Mouse (Mus musculus) limb, embryonic 14.5 days (tissue): ENCODE measurements around the gene Krt23. TPM values are rescaled to one million over a fixed set of nuclear protein-coding genes. Genes with fewer than 3 reads are reported as not detected.

Experiments used
- ATAC-seq: fragments of 200-750 bp; cut with Nextera tagmentation; 2 replicates; pipeline ENCODE4 v1.8.0; 2017; ENCODE audit warnings: low read depth, moderate number of reproducible peaks, moderate TSS enrichment; ENCODE audit not compliant: low FRiP score
- DNase-seq: peaks from one replicate; pipeline ENCODE4 v3.0.0-alpha.2; 2015; ENCODE audit warnings: low spot score
- H3K27ac ChIP-seq: fragments of 300-500 bp; sonication (generic); replicated peaks from 2 replicates; pipeline ENCODE4 v1.5.1; 2014; ENCODE audit warnings: low read depth, mild to moderate bottlenecking, low read length, moderate library complexity, mixed read lengths
- H3K27me3 ChIP-seq: fragments of 300-500 bp; sonication (generic); 2 replicates; pipeline ENCODE4 v1.6.1; 2014; ENCODE audit warnings: low read length, mixed read lengths; ENCODE audit not compliant: control insufficient read depth, insufficient read depth
- H3K36me3 ChIP-seq: fragments of 300-500 bp; sonication (generic); 2 replicates; pipeline ENCODE4 v1.6.1; 2014; ENCODE audit warnings: mild to moderate bottlenecking, low read length, moderate library complexity, mixed read lengths; ENCODE audit not compliant: control insufficient read depth, insufficient read depth
- H3K4me1 ChIP-seq: fragments of 300-500 bp; sonication (generic); 2 replicates; pipeline ENCODE4 v1.6.1; 2014; ENCODE audit warnings: antibody characterized with exemption, low read length, mixed read lengths; ENCODE audit not compliant: control insufficient read depth, insufficient read depth
- H3K4me2 ChIP-seq: fragments of 300-500 bp; sonication (generic); replicated peaks from 2 replicates; pipeline ENCODE4 v1.6.1; 2014; ENCODE audit warnings: low read depth, mild to moderate bottlenecking, low read length, moderate library complexity; ENCODE audit not compliant: severe bottlenecking
- H3K4me3 ChIP-seq: fragments of 300-500 bp; sonication (generic); replicated peaks from 2 replicates; pipeline ENCODE4 v1.5.1; 2014; ENCODE audit warnings: low read length
- H3K9ac ChIP-seq: fragments of 300-500 bp; sonication (generic); 2 replicates; pipeline ENCODE4 v1.6.1; 2014; ENCODE audit warnings: mild to moderate bottlenecking, low read depth, low read length, moderate library complexity; ENCODE audit not compliant: severe bottlenecking
- H3K9me3 ChIP-seq: fragments of 300-500 bp; sonication (generic); 2 replicates; pipeline ENCODE4 v1.6.1; 2016; ENCODE audit warnings: low read length; ENCODE audit not compliant: control insufficient read depth
- POLR2A ChIP-seq: fragments of 200-500 bp; IDR thresholded peaks from 2 replicates; pipeline ENCODE4 v1.8.0; 2012; ENCODE audit warnings: inconsistent platforms, mild to moderate bottlenecking, moderate library complexity, borderline replicate concordance; ENCODE audit not compliant: insufficient read depth, insufficient read length; ENCODE audit errors: extremely low read depth
- WGBS: fragments of 180-500 bp; shearing (Covaris S2); extraction: QIAGEN DNeasy Blood & Tissue Kit; methylation state at CpG from one replicate; pipeline ENCODE4 v1.1.7; 2014; 5-methylcytosine and 5-hydroxymethylcytosine counted together
- polyA plus RNA-seq, 2 experiments: library from polyadenylated mRNA; depleted of rRNA in 1 of 2; stranded (reverse) in 1 of 2; unstranded in 1 of 2; fragments of >200 nt; fragmentation: Nextera tagmentation in 1 of 2; extraction: Ambion mirVana in 1 of 2; gene quantifications; 2 replicates each; pipeline versions ENCODE4 v1.2.1 to v1.2.3; 2012 to 2014

Krt23 gene
- polyA plus RNA-seq (2012; rRNA removed) (0.51 and 1.2 TPM in 2 replicates), polyA plus RNA-seq (2014; fragmentation: Nextera tagmentation; extraction: Ambion mirVana) (2.7 and 3.7 TPM in 2 replicates)

DNA sequence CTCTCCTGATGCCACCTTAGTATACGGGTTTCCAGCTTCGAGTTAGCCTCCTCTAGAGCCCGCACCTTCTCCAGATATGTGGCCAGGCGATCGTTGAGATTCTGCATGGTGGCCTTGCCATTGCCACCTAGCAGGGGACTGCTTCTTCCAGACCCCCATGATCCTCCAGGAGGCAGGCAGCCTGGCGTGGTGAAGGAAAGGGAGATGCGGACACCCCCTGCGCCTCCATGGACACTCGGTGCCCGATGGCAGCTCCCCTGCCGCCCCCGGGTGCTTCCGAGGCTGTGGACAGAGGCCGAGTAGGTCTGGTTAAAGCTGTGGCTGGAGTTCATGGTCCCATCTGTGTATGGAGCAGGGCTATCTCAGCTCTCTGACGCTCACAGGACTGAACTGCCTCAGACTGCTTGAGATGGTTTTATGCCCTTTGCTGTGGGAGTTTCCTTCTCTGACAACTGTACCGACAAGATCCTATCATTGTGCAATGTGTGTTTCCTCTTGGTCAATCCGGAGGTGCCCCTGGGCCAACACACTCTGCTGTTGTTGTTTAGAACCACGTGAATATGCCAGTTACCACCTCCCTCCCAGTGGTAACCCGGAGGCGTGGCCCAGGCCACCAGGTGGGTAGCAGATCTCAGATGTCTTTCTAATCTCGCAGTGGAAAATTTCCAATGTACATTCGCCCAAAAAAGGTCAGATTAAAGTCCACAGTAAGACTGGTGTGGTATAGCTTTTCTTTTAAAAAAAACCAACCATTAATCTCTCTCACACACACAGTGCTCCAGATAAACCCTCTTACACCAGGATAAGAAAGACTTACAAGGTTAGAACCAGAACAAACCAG is at the start of gene Krt23:
Gene Krt23 (minus strand): TSS at position 405 of the 841 bp plus-strand sequence.
- DNase-seq (no peak), ATAC-seq (no peak)
- Histone ChIP-seq H3K27me3 (no peaks in the 10 kb centered on the region), H3K9ac (no peak within 1 kb of the TSS), H3K4me1 (no peaks in the 10 kb centered on the region; the same call in 1 of the 2 replicates), H3K27ac (no peak within 1 kb of the TSS), H3K4me2 (no peak within 1 kb of the TSS), H3K4me3 (no peak within 1 kb of the TSS), H3K36me3 (no peaks in the 10 kb centered on the region), H3K9me3 (no peaks in the 10 kb centered on the region)
- WGBS: 80% methylated on average over 22 of the region's 22 CpGs
- no peak for TF ChIP-seq POLR2A

DNA sequence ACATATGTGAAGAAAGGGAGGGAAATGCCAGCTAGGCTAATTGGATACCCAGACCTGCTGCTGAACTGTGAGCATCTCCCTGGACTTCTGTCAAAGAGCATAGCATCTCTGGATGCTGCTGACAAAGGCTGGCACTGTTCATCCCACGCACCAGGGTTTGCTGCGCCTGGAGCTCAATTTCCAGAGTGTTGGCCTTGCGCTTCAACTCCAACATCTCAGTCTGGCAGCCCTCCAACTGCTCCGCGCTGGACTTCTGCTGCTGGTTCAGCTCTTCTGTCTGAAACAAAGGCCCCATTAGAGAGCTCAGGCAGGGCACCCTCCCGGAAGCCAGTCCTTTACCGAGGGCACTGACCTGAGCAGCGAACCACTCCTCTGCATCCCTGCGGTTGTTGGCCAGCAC is 46.8 kb upstream of the Krt23 start:
- no peak overlapping the region for H3K4me2 ChIP-seq
- no peak overlapping the region for H3K9ac ChIP-seq
- DNase-seq (no peak), ATAC-seq (no peak)
- H3K4me3 ChIP-seq: no peak overlapping the region
- WGBS: 74% methylated on average over 9 of the region's 9 CpGs
- H3K27me3 ChIP-seq: no peaks in the 10 kb centered on the region
- no peaks in the 10 kb centered on the region for H3K4me1 ChIP-seq
- H3K9me3 ChIP-seq: no peaks in the 10 kb centered on the region
- no peak overlapping the region for H3K27ac ChIP-seq
- TF ChIP-seq POLR2A: no peak
- H3K36me3 ChIP-seq: no peaks in the 10 kb centered on the region

DNA sequence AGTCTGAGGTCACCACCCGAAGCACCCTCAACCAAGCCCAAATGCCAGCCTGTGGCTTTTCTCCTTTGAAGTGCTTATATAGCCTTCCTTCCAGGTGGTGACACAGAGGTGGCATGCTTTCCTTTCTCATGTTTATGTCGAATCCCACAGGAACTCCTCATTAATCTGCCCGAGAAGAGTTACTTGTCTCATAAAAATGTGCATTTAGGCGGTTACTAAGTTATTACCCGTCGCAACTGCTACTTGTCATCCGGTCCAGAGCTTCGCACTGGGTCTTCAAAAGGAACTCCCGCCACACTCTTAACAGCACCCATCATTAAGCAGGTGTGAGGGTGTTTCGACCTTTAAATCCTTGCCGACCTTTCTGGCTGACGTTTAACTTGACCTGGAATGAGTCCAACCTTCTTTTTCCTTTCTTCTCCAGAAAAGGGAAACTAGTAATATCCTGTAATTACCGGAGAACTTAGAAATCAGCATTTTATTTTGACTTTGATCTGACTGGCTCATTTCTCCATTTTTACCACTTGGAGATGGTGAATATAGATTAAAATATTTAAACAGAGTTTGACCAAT is 28.4 kb upstream of the Krt23 start, which contains the start of gene Krt39:
Gene Krt39 (minus strand): TSS at position 51 of the 573 bp plus-strand sequence.
- TF ChIP-seq POLR2A: no peak

DNA sequence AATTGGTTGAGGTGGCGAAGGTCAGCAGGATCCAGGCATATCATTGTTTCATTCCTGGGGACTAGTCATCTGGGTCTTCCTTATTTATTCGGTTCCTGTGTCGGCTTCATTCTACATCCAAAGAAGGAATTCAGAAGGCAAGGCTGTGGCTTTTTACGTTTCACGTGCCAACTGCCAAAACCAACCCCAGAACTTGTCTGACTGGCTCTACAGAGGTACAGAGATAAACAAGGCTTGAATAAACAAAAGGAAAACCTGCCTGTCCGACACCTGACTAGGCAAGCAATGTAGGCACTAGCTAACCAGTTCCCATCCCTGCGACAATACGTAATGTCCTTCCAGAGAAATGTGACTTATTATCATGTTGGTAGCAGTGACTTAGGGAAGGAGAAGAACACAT is 21.2 kb upstream of the Krt23 start:
- no peaks in the 10 kb centered on the region for H3K27me3 ChIP-seq
- H3K27ac ChIP-seq: no peak overlapping the region
- no peak overlapping the region for H3K4me3 ChIP-seq
- H3K9ac ChIP-seq: no peak overlapping the region
- no peak overlapping the region for H3K4me2 ChIP-seq
- DNase-seq: no peak
- no peak for TF ChIP-seq POLR2A
- WGBS: 80% methylated on average over 8 of the region's 8 CpGs
- H3K36me3 ChIP-seq: no peaks in the 10 kb centered on the region
- no peaks in the 10 kb centered on the region for H3K4me1 ChIP-seq
- no peaks in the 10 kb centered on the region for H3K9me3 ChIP-seq
- ATAC-seq: no peak

More for the DNA sequence above, 28.4 kb upstream of the Krt23 start, which contains the start of gene Krt39:
- ATAC-seq (no peak), DNase-seq (no peak)
- H3K4me3 ChIP-seq: no peak within 1 kb of the TSS
- H3K9me3 ChIP-seq: no peaks in the 10 kb centered on the region
- WGBS: 17% methylated on average over 13 of the region's 13 CpGs
- H3K4me2 ChIP-seq: no peak within 1 kb of the TSS
- no peaks in the 10 kb centered on the region for H3K27me3 ChIP-seq
- no peak within 1 kb of the TSS for H3K9ac ChIP-seq
- no peaks in the 10 kb centered on the region for H3K4me1 ChIP-seq
- H3K36me3 ChIP-seq: no peaks in the 10 kb centered on the region
- H3K27ac ChIP-seq: no peak within 1 kb of the TSS

DNA sequence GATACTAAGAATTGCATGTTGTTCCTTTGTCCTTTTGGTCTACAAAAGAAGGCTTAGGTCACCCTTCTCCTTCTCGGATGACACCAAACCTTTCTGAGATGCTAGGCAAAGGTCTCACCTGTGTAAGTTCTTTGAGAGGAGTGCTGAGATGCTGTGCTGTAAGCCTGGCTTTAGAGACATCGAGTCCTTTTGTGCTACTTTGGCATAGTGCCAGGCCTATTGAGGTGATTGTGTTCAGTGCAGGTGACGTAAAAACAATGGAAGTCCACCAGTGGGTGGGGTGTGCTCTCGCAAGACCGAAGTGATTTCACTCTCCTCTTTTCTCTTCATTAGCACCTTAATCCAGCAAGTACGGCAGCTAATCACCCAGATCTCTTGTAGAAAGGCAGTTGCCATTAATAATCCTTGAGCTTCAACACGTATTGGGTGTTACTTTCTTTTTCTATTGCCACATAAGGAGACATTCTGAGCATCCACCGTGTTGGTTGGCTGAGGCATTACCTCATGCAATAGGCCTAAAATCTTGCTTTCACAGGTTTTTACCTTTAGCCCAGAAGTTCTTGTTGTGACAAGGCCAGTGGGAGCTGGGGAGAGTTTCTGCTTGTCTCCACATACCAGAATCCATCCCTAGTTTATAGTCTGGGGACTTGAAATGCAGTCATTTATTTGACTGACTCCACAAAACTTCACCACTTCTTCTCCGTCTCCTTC is 7.3 kb upstream of the Krt23 start:
- 87% methylated on average over 9 of the region's 9 CpGs for WGBS
- DNase-seq (no peak), ATAC-seq (no peak)

More for the DNA sequence above, 7.3 kb upstream of the Krt23 start:
- Histone ChIP-seq H3K27ac (no peak overlapping the region), H3K4me1 (no peaks in the 10 kb centered on the region), H3K9ac (no peak overlapping the region), H3K27me3 (no peaks in the 10 kb centered on the region), H3K36me3 (no peaks in the 10 kb centered on the region), H3K4me2 (no peak overlapping the region), H3K9me3 (no peaks in the 10 kb centered on the region), H3K4me3 (no peak overlapping the region)
- no peak for TF ChIP-seq POLR2A
